Mouse (Mus musculus) CD4-positive helper T cell, adult 2 months (primary cell): ENCODE data around the gene Ccnjl.

Source experiments
- DNase-seq: peaks from one replicate; pipeline ENCODE4 v3.0.0-alpha.2; 2012; ENCODE audit warnings: low read depth, missing footprints, low spot score

The Ccnjl gene

GRCm38 (mm10) chr11:43528683-43529499, at the start of gene Ccnjl:
Gene Ccnjl (plus strand): TSS chr11:43528784.
- DNase-seq, result peak; percentile 11

GRCm38 (mm10) chr11:43479376-43479775, 49.2 kb upstream of the Ccnjl start:
- DNase-seq, result no peak

DNA sequence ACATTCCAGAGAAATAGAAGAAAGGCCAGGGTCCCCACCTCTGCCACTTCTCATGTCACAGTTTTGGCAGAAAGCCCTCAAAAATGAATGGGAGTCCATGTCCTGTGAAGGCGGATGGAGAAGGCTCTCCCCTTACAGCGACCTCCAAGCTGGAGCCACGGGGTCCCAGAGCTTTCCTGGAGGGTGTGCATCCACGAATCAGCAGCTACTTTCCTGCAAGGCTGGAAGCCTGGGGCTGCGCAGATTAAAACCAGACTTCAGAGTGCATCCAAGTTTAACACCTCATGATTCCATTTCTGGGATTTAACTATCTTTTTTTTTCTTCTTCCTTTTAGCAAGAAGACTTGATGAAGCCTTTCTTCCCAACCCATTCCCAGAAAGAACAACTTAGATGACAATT, 48.0 kb upstream of the Ccnjl start:
- DNase-seq, result no peak

DNA sequence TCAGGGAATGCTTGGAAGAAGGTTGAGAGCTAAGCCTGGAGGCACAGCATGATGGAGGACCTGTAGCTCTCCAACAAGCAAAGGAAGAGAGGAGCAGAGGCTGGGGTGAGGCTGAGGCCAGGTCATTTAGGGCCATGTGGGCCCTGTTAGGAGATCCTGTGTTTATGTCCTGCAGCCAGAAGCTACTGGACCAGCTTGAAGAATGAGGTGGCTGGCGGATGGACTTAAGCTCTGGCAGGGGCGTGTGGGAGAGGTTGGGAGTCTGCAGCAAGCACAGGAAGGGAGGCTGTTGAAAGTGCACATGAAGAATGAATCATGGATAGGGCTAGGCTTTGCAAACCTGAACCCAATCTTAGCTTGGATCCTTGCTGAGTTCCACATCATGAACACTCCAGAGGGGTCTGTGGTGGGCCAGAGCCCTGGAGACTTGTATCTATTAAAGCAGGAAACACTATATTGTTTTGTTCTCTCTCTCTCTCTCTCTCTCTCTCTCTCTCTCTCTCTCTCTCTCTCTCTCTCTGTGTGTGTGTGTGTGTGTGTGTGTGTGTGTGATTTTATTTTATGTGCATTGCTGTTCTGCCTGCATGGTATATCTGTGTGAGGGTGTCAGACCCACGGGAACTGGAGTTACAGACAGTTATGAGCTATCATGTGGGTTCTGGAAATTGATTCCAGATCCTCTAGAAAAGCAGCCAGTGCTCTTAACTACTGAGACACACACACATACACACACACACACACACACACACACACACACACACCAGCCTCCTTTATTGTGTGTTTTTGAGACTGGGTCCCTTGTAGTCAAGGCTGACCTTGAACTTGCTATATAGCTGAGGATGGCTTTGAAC, 46.7 kb upstream of the Ccnjl start:
- no peak for DNase-seq

GRCm38 (mm10) chr11:43483122-43483792, 45.3 kb upstream of the Ccnjl start:
- no peak for DNase-seq

GRCm38 (mm10) chr11:43484057-43484456, 44.5 kb upstream of the Ccnjl start:
- no peak for DNase-seq

DNA sequence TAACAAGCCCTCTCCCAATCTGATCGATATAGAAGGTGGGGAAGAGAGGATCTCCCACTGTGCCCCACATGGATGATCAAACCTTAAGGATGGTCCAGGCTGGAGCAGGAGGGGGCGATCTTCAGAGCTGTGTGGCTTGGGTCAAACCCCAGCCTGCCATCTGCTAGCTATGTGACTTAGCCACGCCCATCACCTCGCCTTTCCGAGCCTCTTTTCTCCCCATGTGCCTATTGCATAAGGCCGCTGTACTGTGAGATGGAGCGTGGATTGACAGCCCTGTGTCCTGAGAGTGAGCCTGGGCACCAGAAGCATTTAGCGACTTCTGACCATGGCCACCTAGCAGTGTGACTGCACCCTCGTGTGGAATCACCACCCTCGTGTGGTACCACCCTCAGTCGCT, 43.9 kb upstream of the Ccnjl start:
- DNase-seq, result no peak

- no peak for DNase-seq
These were observed 42.7 kb upstream of the Ccnjl start for GRCm38 (mm10) chr11:43485855-43486254.

GRCm38 (mm10) chr11:43492663-43493062, 35.9 kb upstream of the Ccnjl start:
- peak; percentile 68 for DNase-seq

- DNase-seq, result peak; percentile 68
These were observed 34.7 kb upstream of the Ccnjl start for GRCm38 (mm10) chr11:43493815-43494409.

GRCm38 (mm10) chr11:43495037-43495436, 33.5 kb upstream of the Ccnjl start:
- DNase-seq, result no peak

- DNase-seq, result no peak
These were observed 33.1 kb upstream of the Ccnjl start for GRCm38 (mm10) chr11:43495532-43495931.

- no peak for DNase-seq
These were observed 27.3 kb upstream of the Ccnjl start for GRCm38 (mm10) chr11:43501256-43501655.

- no peak for DNase-seq
These were observed 23.4 kb upstream of the Ccnjl start for GRCm38 (mm10) chr11:43505188-43505587.

- no peak for DNase-seq
These were observed 20.6 kb upstream of the Ccnjl start for GRCm38 (mm10) chr11:43507976-43508375.

GRCm38 (mm10) chr11:43509878-43510277, 18.7 kb upstream of the Ccnjl start:
- DNase-seq, result no peak

DNA sequence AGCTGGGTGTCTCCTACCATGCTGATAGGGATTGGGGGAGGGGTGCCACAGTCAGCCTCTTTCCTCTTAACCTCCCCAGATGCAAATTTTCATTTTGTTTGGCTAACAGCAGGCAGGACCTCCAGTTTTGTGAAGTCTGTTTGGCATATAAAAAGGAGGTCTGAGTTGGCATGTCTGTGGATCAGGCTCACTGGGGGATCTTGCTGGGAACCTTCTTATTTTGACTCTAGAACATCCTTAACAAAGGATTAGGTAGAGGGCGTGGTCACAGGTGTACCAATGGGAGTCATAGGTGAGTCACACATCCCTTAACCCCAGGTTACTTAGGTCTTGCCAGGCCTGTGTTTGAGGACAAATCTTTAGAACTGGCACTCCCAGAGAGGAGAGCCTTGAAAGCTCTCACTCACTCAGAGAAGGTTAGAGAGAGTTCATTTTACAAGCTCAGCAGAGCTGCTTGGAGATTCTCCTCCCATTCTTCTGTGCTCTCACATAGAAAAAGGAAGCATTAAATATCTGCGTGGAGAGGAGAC, 15.9 kb upstream of the Ccnjl start:
- DNase-seq, result no peak

DNA sequence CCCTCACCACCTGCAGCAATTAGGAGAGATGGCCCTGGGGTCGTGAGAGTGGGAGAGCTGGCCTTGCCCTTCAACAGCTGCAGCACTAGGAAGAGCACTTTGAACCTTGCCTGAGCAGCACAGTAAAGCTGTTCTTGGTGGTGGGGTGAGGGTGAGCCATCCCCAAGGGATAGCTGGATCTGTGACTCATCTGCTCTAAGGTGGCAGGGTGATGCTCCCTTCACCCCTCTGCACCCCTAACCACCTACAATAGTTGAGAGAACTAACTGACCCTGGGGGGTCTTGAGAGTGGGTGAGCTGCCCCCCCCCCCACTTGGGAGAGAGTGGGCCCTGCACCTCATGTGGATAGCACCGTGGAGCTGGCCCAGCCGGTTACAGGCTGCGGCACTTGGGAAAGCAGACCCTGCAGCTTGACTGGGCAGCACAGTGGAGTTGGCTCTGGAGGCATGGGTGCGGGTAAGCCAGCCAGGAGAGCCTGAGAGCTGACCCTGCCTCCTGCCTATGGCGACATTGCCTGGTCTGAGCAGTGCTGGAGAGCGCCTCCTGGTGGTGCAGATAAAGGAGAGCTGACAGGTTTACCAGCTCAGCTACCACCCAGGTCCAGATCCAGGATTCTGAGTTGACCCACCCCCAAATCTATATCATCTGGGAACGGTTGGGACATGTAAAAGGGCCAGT, 12.1 kb upstream of the Ccnjl start:
- peak; percentile 17 for DNase-seq

- DNase-seq, result no peak
These were observed 10.9 kb upstream of the Ccnjl start for GRCm38 (mm10) chr11:43517641-43518040.

- DNase-seq, result no peak
These were observed 10.5 kb upstream of the Ccnjl start for GRCm38 (mm10) chr11:43518086-43518485.

DNA sequence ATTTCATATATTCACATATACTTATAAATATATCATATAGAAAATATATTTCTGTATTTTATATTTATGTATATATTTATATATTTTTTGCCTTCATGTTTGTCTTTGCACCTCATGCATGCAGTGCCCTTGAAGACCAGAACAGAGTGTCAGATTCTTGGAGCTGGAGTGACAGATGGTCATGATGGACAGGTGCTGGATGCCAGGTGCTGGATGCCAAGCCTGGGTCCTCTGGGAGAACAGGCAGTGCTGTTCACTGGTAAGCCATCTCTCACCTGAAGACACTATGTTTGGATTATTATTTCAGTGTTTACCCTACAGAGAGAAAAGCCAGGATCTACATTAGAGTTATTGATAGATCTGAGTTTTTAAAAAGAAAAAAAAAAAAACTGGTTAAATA, 9.8 kb upstream of the Ccnjl start:
- DNase-seq, result no peak
